Mouse (Mus musculus) liver, embryonic 13.5 days (tissue): ENCODE results near the gene Sertad2. TPM values are rescaled to one million over a fixed set of nuclear protein-coding genes. Genes with fewer than 3 reads are reported as not detected.

Source experiments
- ATAC-seq: fragments of 200-750 bp; cut with Nextera tagmentation; 2 replicates; pipeline ENCODE4 v1.8.0; 2017; ENCODE audit warnings: low read depth, mild to moderate bottlenecking, moderate number of reproducible peaks, moderate library complexity
- DNase-seq: peaks from one replicate; pipeline ENCODE4 v3.0.0; 2022
- H3K27ac ChIP-seq: fragments of 300-500 bp; sonication (generic); 2 replicates; pipeline ENCODE4 v1.5.1; 2015; ENCODE audit warnings: moderate library complexity, mild to moderate bottlenecking, inconsistent platforms
- H3K27me3 ChIP-seq: fragments of 300-500 bp; sonication (generic); 2 replicates; pipeline ENCODE4 v1.6.1; 2015; ENCODE audit warnings: mild to moderate bottlenecking, inconsistent platforms
- H3K36me3 ChIP-seq: fragments of 300-500 bp; sonication (generic); 2 replicates; pipeline ENCODE4 v1.6.1; 2015; ENCODE audit warnings: mild to moderate bottlenecking, inconsistent platforms
- H3K4me1 ChIP-seq: fragments of 300-500 bp; sonication (generic); replicated peaks from 2 replicates; pipeline ENCODE4 v1.6.1; 2015; ENCODE audit warnings: inconsistent platforms
- H3K4me2 ChIP-seq: fragments of 300-500 bp; sonication (generic); 2 replicates; pipeline ENCODE4 v1.6.1; 2015; ENCODE audit warnings: inconsistent platforms, mild to moderate bottlenecking, moderate library complexity
- H3K4me3 ChIP-seq: fragments of 300-500 bp; sonication (generic); replicated peaks from 2 replicates; pipeline ENCODE4 v1.5.1; 2015; ENCODE audit warnings: mild to moderate bottlenecking, inconsistent platforms
- H3K9ac ChIP-seq: fragments of 300-500 bp; sonication (generic); 2 replicates; pipeline ENCODE4 v1.6.1; 2015; ENCODE audit warnings: mild to moderate bottlenecking, inconsistent platforms
- H3K9me3 ChIP-seq: fragments of 300-500 bp; sonication (generic); replicated peaks from 2 replicates; pipeline ENCODE4 v1.6.1; 2016; ENCODE audit warnings: inconsistent platforms
- WGBS: fragments of 180-500 bp; shearing (Covaris S2); methylation state at CpG from one replicate; pipeline ENCODE4 v1.1.7; 2015; ENCODE audit not compliant: insufficient replicate concordance; 5-methylcytosine and 5-hydroxymethylcytosine counted together
- polyA plus RNA-seq: library from polyadenylated mRNA; unstranded; fragments of >200 nt; fragmentation: Nextera tagmentation; extraction: Ambion mirVana; gene quantifications from 2 replicates; pipeline ENCODE4 v1.2.1, GENCODE M21; 2015

Sertad2 gene
- polyA plus RNA-seq, 1 experiment from 2014 or later = 37.4 TPM

DNA sequence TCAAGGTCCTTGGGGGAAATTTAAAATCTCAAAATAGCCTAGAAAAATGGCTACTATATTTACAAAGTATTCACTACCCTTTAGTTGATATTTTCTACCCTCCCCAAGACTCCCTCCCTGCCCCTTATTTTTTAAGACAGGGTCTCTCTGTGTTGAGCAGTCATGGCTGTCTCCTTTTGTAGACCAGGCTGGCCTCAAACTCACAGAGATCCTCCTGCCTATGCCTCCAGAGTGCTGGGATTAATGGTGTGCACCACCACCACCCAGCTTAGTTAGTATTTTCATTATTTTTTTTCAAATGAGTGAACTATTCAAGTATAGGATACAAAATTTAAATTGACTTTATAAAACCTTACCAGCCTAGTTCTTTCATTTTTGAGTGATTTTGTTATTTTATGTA is 94.0 kb downstream of the Sertad2 start:
- H3K4me3 ChIP-seq = no peak overlapping the region
- peak overlapping the region; percentile 84 for H3K4me2 ChIP-seq
- DNase-seq (no peak), ATAC-seq (no peak)
- no peaks in the 10 kb centered on the region for H3K9me3 ChIP-seq
- H3K27ac ChIP-seq = peak overlapping the region; percentile 100
- H3K36me3 ChIP-seq = no peaks in the 10 kb centered on the region
- no peaks in the 10 kb centered on the region for H3K27me3 ChIP-seq
- H3K9ac ChIP-seq = peak overlapping the region; percentile 99; the same call in 1 of the 2 replicates
- peaks cover 85% of the 10 kb centered on the region for H3K4me1 ChIP-seq

DNA sequence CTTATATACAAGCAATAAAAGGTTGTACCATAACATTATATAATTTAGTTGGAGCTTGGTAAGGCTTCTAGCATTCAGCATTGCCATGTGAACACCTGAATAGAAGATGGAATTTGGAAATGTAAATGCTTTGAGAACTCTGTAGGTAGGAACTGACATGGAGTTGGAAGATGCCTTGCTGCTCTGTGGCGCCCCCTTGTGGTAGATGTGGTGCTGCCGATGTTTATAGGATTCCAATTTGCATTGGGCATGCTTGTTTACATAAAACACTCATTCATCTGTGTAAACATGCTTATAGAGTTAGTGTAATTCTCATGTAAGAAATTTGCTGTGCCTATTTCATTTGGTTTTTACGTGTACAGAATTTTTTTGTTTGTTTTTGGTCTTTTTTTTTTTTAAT is 95.8 kb downstream of the Sertad2 start:
- Histone ChIP-seq H3K4me2 (no peak overlapping the region), H3K27ac (no peak overlapping the region), H3K9ac (no peak overlapping the region), H3K4me3 (no peak overlapping the region), H3K27me3 (no peaks in the 10 kb centered on the region), H3K9me3 (no peaks in the 10 kb centered on the region), H3K36me3 (no peaks in the 10 kb centered on the region), H3K4me1 (peaks cover 83% of the 10 kb centered on the region)
- ATAC-seq (no peak), DNase-seq (peak; percentile 72)
- 13% methylated on average over 3 of the region's 3 CpGs for whole genome bisulfite sequencing

DNA sequence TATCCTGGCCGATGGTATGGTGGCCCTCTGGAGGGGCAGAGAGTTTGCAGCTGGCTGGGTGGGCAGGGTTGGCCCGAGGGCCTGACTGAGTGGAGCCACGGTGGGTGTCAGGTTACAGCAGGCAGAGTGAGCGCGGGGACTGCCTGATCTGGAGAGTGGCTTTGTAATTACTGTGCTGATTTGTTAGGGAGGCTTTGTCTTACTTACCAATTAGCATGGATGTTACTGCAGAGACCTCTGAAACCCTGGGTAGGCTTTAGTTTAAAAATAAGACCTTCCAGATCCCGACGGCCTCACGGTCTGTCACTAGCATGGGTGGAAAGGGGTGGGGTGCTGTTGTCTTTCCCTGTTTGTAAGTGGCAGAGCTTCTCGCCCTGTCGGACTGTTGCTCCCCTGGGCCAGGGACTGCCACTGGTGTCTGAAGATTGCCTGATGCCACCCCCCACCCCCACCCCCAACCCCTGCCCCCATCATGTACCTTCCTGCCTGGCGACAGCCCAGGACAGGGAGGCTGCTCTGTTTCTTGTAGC is 96.9 kb downstream of the Sertad2 start:
- H3K27me3 ChIP-seq = no peaks in the 10 kb centered on the region
- no peaks in the 10 kb centered on the region for H3K36me3 ChIP-seq
- no peaks in the 10 kb centered on the region for H3K9me3 ChIP-seq
- peak overlapping the region; percentile 40; the same call in 1 of the 2 replicates for H3K9ac ChIP-seq
- 40% methylated on average over 11 of the region's 11 CpGs for WGBS
- H3K4me1 ChIP-seq = peaks cover 83% of the 10 kb centered on the region
- no peak for ATAC-seq
- peak overlapping the region; percentile 41; the same call in 1 of the 2 replicates for H3K27ac ChIP-seq
- DNase-seq = no peak
- 0 out of 2 replicates have a peak overlapping the region, but pooled peaks have one; percentile 15 for H3K4me2 ChIP-seq
- H3K4me3 ChIP-seq = no peak overlapping the region

DNA sequence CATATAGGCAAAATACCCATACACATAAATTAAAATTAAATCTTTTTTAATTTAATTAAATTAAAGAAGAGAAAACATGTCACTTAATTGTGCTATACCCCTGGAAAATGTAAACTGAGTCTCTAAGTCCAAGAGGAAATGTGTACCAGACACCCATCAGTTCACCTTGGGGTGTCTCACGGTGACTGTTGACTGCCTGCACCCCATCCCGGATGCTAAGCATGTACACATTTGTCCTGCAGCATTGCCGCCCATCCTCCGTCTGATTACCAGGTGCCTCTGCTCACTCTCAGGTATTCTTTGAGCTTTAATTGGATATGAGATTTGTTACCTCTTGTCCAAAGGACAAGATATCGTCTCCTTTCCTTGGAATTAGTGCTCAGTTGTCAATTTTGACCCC is 99.3 kb downstream of the Sertad2 start:
- H3K4me1 ChIP-seq = peaks cover 66% of the 10 kb centered on the region
- H3K9me3 ChIP-seq = no peaks in the 10 kb centered on the region
- no peaks in the 10 kb centered on the region for H3K27me3 ChIP-seq
- no peaks in the 10 kb centered on the region for H3K36me3 ChIP-seq
- DNase-seq = no peak
- no peak overlapping the region for H3K4me3 ChIP-seq
- WGBS = 87% methylated on average over 5 of the region's 5 CpGs
- H3K4me2 ChIP-seq = no peak overlapping the region
- ATAC-seq = no peak
- no peak overlapping the region for H3K27ac ChIP-seq
- no peak overlapping the region for H3K9ac ChIP-seq

DNA sequence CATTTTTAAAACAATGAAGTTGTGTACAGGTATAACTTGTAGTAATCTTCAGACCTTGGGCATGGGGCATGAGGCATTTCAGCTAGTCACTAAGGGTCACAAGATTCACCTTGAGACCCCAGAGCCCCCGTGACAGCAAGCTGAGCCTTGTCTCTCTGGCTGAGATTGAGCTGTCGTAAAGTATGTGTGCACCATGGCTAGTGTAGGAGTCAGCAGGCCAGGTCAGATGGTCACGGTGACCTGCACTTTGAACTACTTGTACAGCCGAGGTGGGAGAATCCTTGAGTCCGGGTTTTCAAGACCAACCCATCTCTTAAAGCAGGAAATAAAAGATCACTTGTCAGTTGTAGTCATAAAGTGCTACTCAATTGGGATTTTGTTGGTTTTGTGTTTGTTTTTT is 100.1 kb downstream of the Sertad2 start:
- no peaks in the 10 kb centered on the region for H3K27me3 ChIP-seq
- ATAC-seq (no peak), DNase-seq (no peak)
- H3K36me3 ChIP-seq = peaks cover 7% of the 10 kb centered on the region
- peaks cover 67% of the 10 kb centered on the region for H3K4me1 ChIP-seq
- H3K4me3 ChIP-seq = no peak overlapping the region
- WGBS = 70% methylated on average over 5 of the region's 5 CpGs
- no peak overlapping the region for H3K9ac ChIP-seq
- no peaks in the 10 kb centered on the region for H3K9me3 ChIP-seq
- no peak overlapping the region for H3K27ac ChIP-seq
- no peak overlapping the region for H3K4me2 ChIP-seq

DNA sequence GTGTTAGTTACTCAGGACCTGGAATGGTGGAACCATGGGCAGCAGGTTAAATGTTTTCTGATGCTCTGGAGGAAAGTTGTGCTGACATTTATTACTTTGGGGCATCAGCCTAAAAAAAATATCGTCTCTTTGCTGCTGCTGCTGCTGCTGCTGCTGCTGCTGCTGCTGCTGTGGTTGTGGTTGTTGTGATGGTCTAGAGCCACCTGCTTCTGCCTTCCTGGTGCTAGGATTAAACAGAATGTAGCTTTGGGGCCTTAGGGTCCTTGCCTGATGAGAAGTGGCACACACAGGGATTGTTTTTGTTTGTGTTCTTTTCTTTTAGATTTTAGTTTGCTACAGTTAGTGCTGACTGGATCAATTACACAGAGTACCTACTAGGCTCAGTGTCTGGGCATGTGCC is 101.1 kb downstream of the Sertad2 start:
- H3K27ac ChIP-seq = no peak overlapping the region
- no peak overlapping the region for H3K4me2 ChIP-seq
- no peaks in the 10 kb centered on the region for H3K27me3 ChIP-seq
- peaks cover 17% of the 10 kb centered on the region for H3K36me3 ChIP-seq
- H3K4me3 ChIP-seq = no peak overlapping the region
- 67% methylated on average over 1 of the region's 1 CpGs for WGBS
- no peak overlapping the region for H3K9ac ChIP-seq
- DNase-seq = no peak
- no peaks in the 10 kb centered on the region for H3K9me3 ChIP-seq
- peaks cover 61% of the 10 kb centered on the region for H3K4me1 ChIP-seq
- ATAC-seq = no peak

DNA sequence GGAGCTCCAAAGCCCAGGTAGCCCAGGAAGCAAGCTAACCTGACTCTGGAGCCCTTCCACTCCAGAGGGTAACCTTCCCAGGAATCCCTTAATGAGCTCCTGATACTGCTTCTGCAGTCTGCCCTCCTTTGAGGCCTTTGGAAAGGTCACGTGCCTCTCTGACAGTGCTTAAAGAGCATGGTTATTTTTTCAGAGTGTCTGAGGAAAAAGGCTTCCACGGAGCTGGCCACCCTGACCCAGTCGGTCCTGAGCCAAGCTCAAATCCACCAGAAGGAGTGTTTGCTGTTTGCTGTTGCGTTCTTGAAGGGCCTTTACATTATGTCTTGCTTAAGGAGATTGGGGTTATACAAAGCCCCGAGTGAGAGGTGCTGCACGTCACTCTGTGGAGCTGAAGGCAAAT is 101.8 kb downstream of the Sertad2 start:
- H3K9me3 ChIP-seq = no peaks in the 10 kb centered on the region
- no peak overlapping the region for H3K27ac ChIP-seq
- peaks cover 24% of the 10 kb centered on the region for H3K36me3 ChIP-seq
- H3K4me2 ChIP-seq = no peak overlapping the region
- H3K9ac ChIP-seq = no peak overlapping the region
- ATAC-seq (no peak), DNase-seq (no peak)
- no peaks in the 10 kb centered on the region for H3K27me3 ChIP-seq
- H3K4me3 ChIP-seq = no peak overlapping the region
- peaks cover 54% of the 10 kb centered on the region for H3K4me1 ChIP-seq
- 77% methylated on average over 6 of the region's 6 CpGs for WGBS

DNA sequence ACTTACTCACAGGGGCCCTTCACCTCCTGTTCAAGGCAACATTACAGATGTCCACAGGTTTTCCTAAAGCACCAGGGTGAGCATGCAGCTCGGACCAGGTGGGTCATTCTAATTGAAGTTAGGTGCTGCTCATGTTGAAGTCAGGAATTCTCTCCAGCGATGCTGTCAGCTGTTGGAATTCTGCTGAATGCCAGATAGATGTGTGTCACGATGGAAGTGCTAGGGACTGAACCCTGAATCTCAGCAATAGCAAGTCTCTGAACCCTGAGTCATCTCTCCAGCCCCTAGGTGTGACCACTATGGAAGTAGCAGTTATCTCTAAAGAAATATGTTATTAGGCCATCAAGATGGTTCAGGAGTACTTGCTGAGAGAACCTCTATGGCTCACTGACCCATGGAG is 102.5 kb downstream of the Sertad2 start:
- Histone ChIP-seq H3K27me3 (no peaks in the 10 kb centered on the region), H3K9me3 (no peaks in the 10 kb centered on the region), H3K4me1 (peaks cover 48% of the 10 kb centered on the region), H3K4me3 (no peak overlapping the region), H3K9ac (no peak overlapping the region), H3K27ac (no peak overlapping the region), H3K36me3 (peaks cover 29% of the 10 kb centered on the region), H3K4me2 (no peak overlapping the region)
- WGBS = 75% methylated on average over 3 of the region's 3 CpGs
- ATAC-seq = no peak
- no peak for DNase-seq

DNA sequence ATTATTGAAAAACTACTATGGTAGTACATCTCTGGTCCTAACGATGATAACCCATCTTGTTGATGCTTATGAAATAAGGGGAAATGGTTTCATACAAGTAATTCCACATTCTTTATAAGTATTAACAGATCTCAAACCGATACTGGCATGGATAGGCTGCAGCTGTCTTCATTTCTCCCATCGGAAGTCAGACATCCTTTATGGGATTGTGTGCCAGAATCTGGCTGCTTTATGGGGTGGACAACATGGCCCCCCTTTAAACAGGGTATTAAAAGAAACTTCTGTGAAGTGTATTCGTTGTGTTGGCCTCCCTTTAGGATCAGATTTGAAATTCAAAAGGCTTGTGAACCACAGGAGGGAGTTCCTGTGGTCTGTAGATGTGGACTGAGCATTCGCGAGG is 103.1 kb downstream of the Sertad2 start:
- Histone ChIP-seq H3K36me3 (peaks cover 34% of the 10 kb centered on the region), H3K4me1 (peaks cover 47% of the 10 kb centered on the region), H3K4me2 (no peak overlapping the region), H3K4me3 (no peak overlapping the region), H3K27ac (no peak overlapping the region), H3K9ac (no peak overlapping the region), H3K27me3 (no peaks in the 10 kb centered on the region), H3K9me3 (no peaks in the 10 kb centered on the region)
- 75% methylated on average over 6 of the region's 6 CpGs for WGBS
- ATAC-seq (no peak), DNase-seq (no peak)

DNA sequence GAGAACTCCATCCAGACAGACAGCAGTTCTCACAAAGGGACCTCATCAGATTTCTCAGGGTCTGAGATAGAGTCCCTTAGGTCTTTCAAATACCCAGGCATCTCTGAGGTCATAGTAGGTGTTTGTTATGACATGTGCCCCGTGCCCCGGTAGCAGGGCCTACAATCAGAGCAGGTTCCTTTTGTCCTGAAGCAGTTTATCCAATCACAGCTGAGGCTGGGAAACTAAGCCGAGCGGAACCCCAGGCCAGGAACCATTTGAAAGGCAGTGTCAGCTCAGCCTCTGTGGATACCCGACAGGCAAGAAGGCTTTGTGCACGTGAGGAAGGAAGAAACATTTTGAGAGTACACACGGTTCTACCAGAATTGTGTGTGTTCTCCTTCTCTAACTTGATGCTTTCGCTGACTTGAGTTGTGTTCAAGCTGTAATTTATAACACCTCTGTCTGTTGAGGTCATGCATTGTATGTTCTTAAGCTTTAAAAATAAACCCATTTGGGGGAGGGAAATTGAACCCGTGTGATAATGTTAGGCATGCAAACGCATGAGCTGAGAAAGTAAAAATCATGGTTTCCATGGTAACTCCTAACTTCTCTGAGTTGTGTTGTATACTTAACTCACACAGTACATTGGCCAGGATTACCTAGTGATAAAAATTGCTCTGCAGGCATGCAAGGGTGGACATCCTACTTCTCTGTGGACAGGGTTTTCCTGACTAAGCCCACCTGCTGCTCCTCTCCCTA is 104.1 kb downstream of the Sertad2 start:
- DNase-seq (no peak), ATAC-seq (no peak)
- H3K4me3 ChIP-seq = no peak overlapping the region
- H3K9me3 ChIP-seq = no peaks in the 10 kb centered on the region
- no peak overlapping the region for H3K27ac ChIP-seq
- H3K4me2 ChIP-seq = no peak overlapping the region
- peaks cover 43% of the 10 kb centered on the region for H3K36me3 ChIP-seq
- H3K9ac ChIP-seq = no peak overlapping the region
- peaks cover 46% of the 10 kb centered on the region for H3K4me1 ChIP-seq
- WGBS = 78% methylated on average over 10 of the region's 10 CpGs
- H3K27me3 ChIP-seq = no peaks in the 10 kb centered on the region

DNA sequence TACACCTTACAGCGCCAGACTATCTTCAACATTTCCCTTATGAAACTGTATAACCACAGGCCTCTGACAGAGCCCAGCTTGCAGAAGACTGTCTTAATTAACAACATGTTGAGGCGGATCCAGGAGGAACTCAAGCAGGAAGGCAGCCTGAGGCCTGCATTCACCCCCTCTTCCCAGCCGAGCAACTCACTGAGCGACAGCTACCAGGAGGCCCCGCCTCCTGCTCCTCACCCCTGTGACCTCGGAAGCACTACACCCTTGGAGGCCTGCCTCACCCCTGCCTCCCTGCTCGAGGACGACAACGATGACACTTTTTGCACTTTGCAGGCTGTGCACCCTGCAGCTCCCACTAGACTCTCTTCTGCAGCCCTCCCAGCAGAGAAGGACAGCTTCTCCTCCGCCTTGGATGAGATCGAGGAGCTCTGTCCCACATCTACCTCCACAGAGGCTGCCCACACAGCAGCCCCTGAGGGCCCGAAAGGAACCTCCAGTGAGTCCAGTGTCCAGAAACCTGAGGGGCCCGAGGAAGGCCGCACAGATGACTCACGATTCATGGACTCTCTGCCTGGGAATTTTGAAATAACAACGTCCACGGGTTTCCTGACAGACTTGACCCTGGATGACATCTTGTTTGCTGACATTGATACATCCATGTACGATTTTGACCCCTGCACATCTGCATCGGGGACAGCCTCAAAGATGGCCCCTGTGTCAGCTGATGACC is 105.0 kb downstream of the Sertad2 start:
- DNase-seq (no peak), ATAC-seq (peak; percentile 29; the same call in 1 of the 2 replicates)
- peaks cover 45% of the 10 kb centered on the region for H3K4me1 ChIP-seq
- no peak overlapping the region for H3K4me3 ChIP-seq
- H3K9ac ChIP-seq = no peak overlapping the region
- H3K36me3 ChIP-seq = peaks cover 52% of the 10 kb centered on the region
- 76% methylated on average over 19 of the region's 19 CpGs for WGBS
- no peaks in the 10 kb centered on the region for H3K9me3 ChIP-seq
- H3K4me2 ChIP-seq = no peak overlapping the region
- no peak overlapping the region; the same call in 1 of the 2 replicates for H3K27ac ChIP-seq
- H3K27me3 ChIP-seq = no peaks in the 10 kb centered on the region
